Mouse (Mus musculus): Measurements from ENCODE around the gene Gstm3. TPM values are rescaled to one million over a fixed set of nuclear protein-coding genes. Genes with fewer than 3 reads are reported as not detected.

Gstm3 gene
- total RNA-seq, 2 experiments from 2014 or later = not detected

DNA sequence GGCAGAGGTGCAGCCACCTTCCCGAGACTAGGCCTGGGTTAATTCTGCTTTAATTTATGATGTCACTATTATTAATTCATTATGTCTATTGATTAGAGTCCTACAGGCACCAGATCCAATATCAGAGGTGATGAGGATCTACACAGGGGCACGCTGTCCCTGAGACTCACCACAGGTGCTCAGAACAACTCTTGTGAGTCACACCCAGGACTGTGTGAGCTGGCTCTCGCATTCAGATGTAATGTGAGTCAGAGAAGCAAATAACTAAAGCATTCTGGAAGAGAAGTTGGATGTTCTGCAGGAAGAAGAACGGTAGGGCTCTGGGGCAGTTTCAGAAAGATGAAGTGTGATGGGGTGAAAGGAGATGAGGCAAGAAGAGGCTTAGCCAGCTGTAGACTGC is 39.8 kb downstream of the Gstm3 start:
- no peak for DNase-seq

DNA sequence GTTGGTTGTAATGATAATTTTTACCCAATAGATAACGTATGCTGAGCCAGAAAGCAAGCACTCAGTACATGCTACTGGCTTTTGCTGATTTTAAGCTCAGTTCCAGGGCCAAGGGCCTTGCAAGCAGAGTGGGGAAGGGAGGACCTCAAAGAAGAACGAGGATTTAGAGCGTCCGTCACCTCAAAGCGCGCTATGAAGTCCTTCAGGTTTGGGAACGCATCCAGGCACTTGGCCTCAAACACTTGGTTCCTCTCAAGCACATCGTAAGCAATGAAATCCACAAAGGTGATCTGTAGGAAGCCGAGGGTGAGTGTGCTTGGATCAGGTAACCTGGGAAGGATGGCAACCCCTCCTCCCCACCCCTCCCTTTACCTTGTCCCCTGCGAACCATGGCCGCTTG is 40.4 kb downstream of the Gstm3 start:
- no peak for DNase-seq

DNA sequence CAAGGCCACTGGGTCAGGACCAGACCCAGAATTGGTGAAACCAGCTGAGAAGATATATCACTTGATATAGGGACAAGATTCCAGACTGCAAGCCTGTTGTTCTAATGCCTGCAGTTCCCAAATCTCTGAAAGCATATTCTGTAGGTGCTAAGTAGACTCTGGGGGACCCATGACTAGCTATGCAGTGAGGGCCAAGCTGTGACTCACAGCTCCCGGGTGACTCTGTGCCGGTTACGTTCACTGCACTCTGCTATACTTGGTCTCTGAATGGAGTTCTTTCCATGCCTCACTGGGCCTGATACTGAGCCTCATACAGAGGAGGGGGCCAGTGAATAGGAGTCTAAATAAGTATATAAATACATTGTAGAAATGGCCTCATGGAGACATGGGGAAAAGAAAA is 41.2 kb downstream of the Gstm3 start:
- no peak for DNase-seq

DNA sequence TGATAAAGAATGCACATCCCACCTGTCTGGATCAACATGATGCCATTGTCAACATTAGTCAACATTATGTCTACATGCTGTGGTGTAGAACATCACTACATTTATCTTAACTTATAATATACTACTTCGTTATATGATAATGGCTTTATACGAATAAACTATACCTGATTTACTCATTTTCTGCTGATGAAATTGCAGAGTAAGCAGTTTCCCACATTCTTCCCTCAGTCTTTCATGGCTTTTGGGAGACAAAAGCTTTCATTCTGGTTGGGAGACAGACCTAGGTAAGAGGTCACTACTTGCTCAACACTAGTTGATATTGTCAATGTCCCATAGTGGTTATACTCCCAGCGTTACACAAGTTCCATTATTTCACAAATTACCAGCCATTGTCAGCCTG is 43.7 kb downstream of the Gstm3 start:
- DNase-seq = no peak

DNA sequence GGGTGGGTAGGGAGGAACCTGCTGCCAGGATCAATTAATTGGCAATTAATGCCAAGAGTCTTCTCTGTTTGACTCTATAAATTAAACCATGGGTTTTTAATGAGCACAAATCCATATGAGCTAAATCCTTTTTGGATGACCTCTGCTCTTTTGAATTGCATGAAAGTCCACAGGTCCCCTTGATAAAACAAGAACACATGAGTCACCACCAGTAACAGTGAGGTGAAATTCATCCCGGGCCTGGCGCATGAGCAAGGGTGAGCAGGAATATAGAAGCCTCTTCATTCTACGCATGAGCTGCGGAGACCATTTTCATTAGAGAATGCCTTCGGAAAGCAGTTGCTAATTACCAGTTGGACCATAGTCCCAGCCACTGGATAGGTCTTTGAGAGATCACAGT is 48.7 kb downstream of the Gstm3 start:
- DNase-seq = no peak

DNA sequence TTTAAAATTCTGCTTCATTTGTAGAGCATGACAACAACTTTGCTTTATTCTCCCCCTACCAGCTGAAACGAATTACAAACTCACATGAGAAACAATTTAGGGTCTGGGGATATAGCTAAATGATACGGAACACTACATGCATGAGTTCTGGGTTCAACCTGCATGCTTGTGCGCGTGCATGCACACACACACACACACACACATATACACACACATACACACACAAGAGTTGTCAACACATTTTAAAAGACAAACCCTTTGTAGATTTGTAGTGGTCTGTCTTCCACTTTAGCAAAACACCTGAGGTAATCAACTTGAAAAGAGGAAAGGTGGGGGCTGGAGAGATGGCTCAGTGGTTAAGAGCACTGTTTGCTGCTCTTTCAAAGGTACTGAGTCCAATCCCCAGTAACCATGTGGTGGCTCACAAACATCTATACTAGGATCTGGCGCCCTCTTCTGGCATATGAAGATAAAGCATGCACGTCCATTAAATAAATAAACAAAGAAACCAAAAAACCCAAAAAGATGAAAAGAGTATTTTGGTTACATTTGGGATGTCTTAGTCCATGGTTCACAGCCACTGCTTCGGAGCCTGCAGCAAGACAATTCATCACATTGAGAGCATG is 51.2 kb downstream of the Gstm3 start:
- DNase-seq = no peak

DNA sequence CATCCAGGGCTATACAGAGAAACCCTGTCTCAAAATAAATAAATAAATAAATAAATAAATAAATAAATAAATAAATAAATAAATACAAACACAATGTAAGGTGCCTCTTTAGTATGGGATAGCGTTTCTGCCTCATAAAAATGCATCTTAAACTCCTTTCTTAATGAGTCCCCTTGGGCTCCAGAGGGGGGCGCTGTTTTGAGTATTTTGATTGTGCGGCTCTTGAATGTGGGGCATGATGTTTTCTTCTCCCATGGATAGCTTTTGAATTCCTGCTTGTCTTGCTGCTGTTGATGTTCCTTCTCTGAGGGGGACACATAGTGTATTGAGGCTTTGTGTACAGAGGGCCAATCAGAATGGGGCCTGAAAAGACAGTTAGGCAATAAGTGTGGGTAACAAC is 52.0 kb downstream of the Gstm3 start:
- DNase-seq = no peak

DNA sequence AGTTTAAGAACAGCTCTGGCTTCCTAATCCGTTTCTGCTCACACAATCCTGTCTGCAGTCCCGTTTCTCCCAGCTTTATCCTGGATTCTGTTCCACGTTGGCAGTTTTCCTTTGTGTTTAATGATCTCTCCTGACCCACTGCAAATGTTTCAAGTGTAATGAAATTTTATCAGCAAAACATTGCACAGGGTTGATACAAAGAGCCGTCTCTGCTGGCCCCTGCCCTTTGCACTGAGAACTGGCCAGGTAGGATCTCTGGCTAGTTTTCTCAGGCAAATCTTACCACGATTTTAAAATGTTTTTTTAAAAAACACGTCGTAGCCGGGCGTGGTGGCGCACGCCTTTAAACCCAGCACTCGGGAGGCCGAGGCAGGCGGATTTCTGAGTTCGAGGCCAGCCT is 52.4 kb downstream of the Gstm3 start:
- DNase-seq = no peak

Other genes starting within 250 kb of the Gstm3 start
- gene Csf1, start 208.8 kb downstream of the Gstm3 start, total RNA-seq (2021) = 10 to 100 TPM in 1 of 2 experiments, 1 to 10 TPM in 1; 9.5 to 10.6 TPM
- not detected for gene Eps8l3, start 92.1 kb downstream of the Gstm3 start, total RNA-seq (2021)
- gene Gstm5, start 73.5 kb downstream of the Gstm3 start, total RNA-seq (2021) = 10 to 100 TPM; 72.6 to 73.7 TPM
- gene Gstm7, start 37.5 kb downstream of the Gstm3 start, total RNA-seq (2021) = 10 to 100 TPM; 14.2 to 15.0 TPM
- gene Gstm6, start 25.5 kb downstream of the Gstm3 start, total RNA-seq (2021) = under 1 TPM; 0.38 to 1.00 TPM
- gene Gstm2, start 17.2 kb upstream of the Gstm3 start, total RNA-seq (2021) = 100 to 1,000 TPM in 1 of 2 experiments, 10 to 100 TPM in 1; 77.6 to 100 TPM
- gene Gstm1, start 48.7 kb upstream of the Gstm3 start, total RNA-seq (2021) = 100 to 1,000 TPM; 153 to 158 TPM
- gene Gstm4, start 75.6 kb upstream of the Gstm3 start, total RNA-seq (2021) = 10 to 100 TPM; 11.8 to 12.1 TPM
- gene Ampd2, start 117.4 kb upstream of the Gstm3 start, total RNA-seq (2021) = 1 to 10 TPM; 3.5 to 5.5 TPM
- gene Gnat2, start 123.5 kb upstream of the Gstm3 start, total RNA-seq (2021) = under 1 TPM in 1 of 2 experiments, not detected in 1; 0.15 TPM
- gene Gnai3, start 176.9 kb upstream of the Gstm3 start, total RNA-seq (2021) = 10 to 100 TPM; 11.4 to 11.7 TPM
- gene Gpr61, start 185.6 kb upstream of the Gstm3 start, total RNA-seq (2021) = not detected
- gene Amigo1, start 217.1 kb upstream of the Gstm3 start, total RNA-seq (2021) = 10 to 100 TPM; 21.3 to 23.3 TPM
- 1 to 10 TPM; 2.7 TPM for gene Cyb561d1, start 231.9 kb upstream of the Gstm3 start, total RNA-seq (2021)
- 1 to 10 TPM; 6.1 to 6.5 TPM for gene Atxn7l2, start 241.7 kb upstream of the Gstm3 start, total RNA-seq (2021)

All from gastrocnemius, postnatal 25 days (tissue).